Comparison of ENCODE assay signal across 8 mouse cellular contexts in genomic region chr10:93588796-93589195, GRCm38 (mm10). TPM values are rescaled to one million over a fixed set of nuclear protein-coding genes. Genes with fewer than 3 reads are reported as not detected.
A peak's percentile ranks its signal among the peaks of the same experiment; 100 is the strongest.
DNase-seq lines count a peak whose midpoint lies in the region; ATAC-seq and TF ChIP-seq lines count a peak whose summit lies in the region.

No protein-coding gene starts in this region.

- peaks cover 34% of the 10 kb centered on the region for H3K36me3 ChIP-seq in heart, embryonic 14.5 days (ENCODE audit: control insufficient read depth, insufficient read depth, low read length)
- peaks cover 38% of the 10 kb centered on the region for H3K36me3 ChIP-seq in G1E (replicated peaks)
- H3K36me3 ChIP-seq in forebrain, embryonic 13.5 days (ENCODE audit: poor library complexity, severe bottlenecking), result peaks cover 32% of the 10 kb centered on the region
- peaks cover 36% of the 10 kb centered on the region for H3K36me3 ChIP-seq in liver, embryonic 13.5 days

- peak overlapping the region; percentile 68 to 80 for H3K4me3 ChIP-seq in heart, embryonic 14.5 days (ENCODE audit: control insufficient read depth in 1 of 2, insufficient read depth in 1 of 2, low read depth in 1 of 2, low read length in 2 of 2)
- H3K4me3 ChIP-seq in G1E (ENCODE audit: low read depth, low read length), result peak overlapping the region; percentile 85
- peak overlapping the region; percentile 76 for H3K4me3 ChIP-seq in forebrain, embryonic 13.5 days
- H3K4me3 ChIP-seq in liver, embryonic 13.5 days (replicated peaks), result peak overlapping the region; percentile 85

- intact Hi-C loops in left cerebral cortex, postnatal 25 days (cut with DNase I), result no loop called here

- peak overlapping the region; percentile 28 to 64 for H3K27ac ChIP-seq in heart, embryonic 14.5 days (replicated peaks in 1 of 2; ENCODE audit: control insufficient read depth in 1 of 2, insufficient read depth in 1 of 2, low read depth in 2 of 2, low read length in 2 of 2)
- H3K27ac ChIP-seq in forebrain, embryonic 13.5 days, result peak overlapping the region; percentile 75
- peak overlapping the region; percentile 77 for H3K27ac ChIP-seq in liver, embryonic 13.5 days

- peak overlapping the region; percentile 93 for H3K4me2 ChIP-seq in heart, embryonic 14.5 days (ENCODE audit: low read length)
- peak overlapping the region; percentile 94 for H3K4me2 ChIP-seq in forebrain, embryonic 13.5 days
- H3K4me2 ChIP-seq in liver, embryonic 13.5 days, result peak overlapping the region; percentile 93

- no peaks in the 10 kb centered on the region for H3K27me3 ChIP-seq in heart, embryonic 14.5 days (ENCODE audit: control insufficient read depth, insufficient read depth, low read length)
- no peaks in the 10 kb centered on the region for H3K27me3 ChIP-seq in G1E (ENCODE audit: insufficient read depth, low read length)
- no peaks in the 10 kb centered on the region for H3K27me3 ChIP-seq in forebrain, embryonic 13.5 days
- H3K27me3 ChIP-seq in liver, embryonic 13.5 days, result no peaks in the 10 kb centered on the region

- no peak for TF ChIP-seq CTCF in G1E (IDR thresholded peaks at IDR 0.05; ENCODE audit: low read depth, low read length)

- H3K9ac ChIP-seq in heart, embryonic 14.5 days (ENCODE audit: low read length), result peak overlapping the region; percentile 86
- peak overlapping the region; percentile 89 for H3K9ac ChIP-seq in forebrain, embryonic 13.5 days
- peak overlapping the region; percentile 84 for H3K9ac ChIP-seq in liver, embryonic 13.5 days

- no peak for ATAC-seq in heart, embryonic 14.5 days (ENCODE audit: insufficient number of reproducible peaks, insufficient read depth, low FRiP score, low read depth)
- ATAC-seq in G1E (ENCODE audit: extremely low read depth, insufficient number of reproducible peaks, low FRiP score, poor library complexity, severe bottlenecking), result no peak
- peak; percentile 19 for ATAC-seq in forebrain, embryonic 13.5 days
- peak; percentile 43 for ATAC-seq in liver, embryonic 13.5 days (ENCODE audit: low read depth)

- DNase-seq in heart, adult 8-10 months (ENCODE audit: low spot score), result no peak
- DNase-seq in G1E (ENCODE audit: low spot score), result no peak
- DNase-seq in liver, embryonic 13.5 days, result no peak
- no peak for DNase-seq in left cerebral cortex, postnatal 25 days (ENCODE audit: low spot score in 2 of 2)
- no peak for DNase-seq in left cerebral cortex, adult 9 months (ENCODE audit: low spot score in 2 of 2)
- no peak for DNase-seq in thymus, postnatal 10 days (ENCODE audit: low spot score in 2 of 2)

- H3K4me1 ChIP-seq in heart, embryonic 14.5 days (ENCODE audit: control insufficient read depth in 2 of 2, insufficient read depth in 2 of 2, low read length in 2 of 2), result peaks cover 3 to 11% of the 10 kb centered on the region in 2 experiments
- peaks cover 22% of the 10 kb centered on the region for H3K4me1 ChIP-seq in G1E (ENCODE audit: insufficient read depth, low read depth, low read length)
- H3K4me1 ChIP-seq in forebrain, embryonic 13.5 days, result peaks cover 21% of the 10 kb centered on the region
- H3K4me1 ChIP-seq in liver, embryonic 13.5 days (replicated peaks), result peaks cover 31% of the 10 kb centered on the region

- H3K9me3 ChIP-seq in heart, embryonic 14.5 days (ENCODE audit: control insufficient read depth, low read length), result no peaks in the 10 kb centered on the region
- H3K9me3 ChIP-seq in G1E (replicated peaks), result no peaks in the 10 kb centered on the region
- H3K9me3 ChIP-seq in forebrain, embryonic 13.5 days (replicated peaks), result no peaks in the 10 kb centered on the region
- no peaks in the 10 kb centered on the region for H3K9me3 ChIP-seq in liver, embryonic 13.5 days (replicated peaks)

- WGBS in heart, embryonic 14.5 days, result 3% methylated on average over 11 of the region's 11 CpGs
- 3% methylated on average over 11 of the region's 11 CpGs for WGBS in forebrain, embryonic 13.5 days
- 2% methylated on average over 11 of the region's 11 CpGs for WGBS in liver, embryonic 13.5 days (ENCODE audit: insufficient replicate concordance)

RNA-seq across cellular contexts. Expression of gene Snrpf, which starts 0.7 kb away (rescaled TPM):
- 77.0 and 77.4 TPM in 2 replicates for polyA plus RNA-seq in heart, embryonic 14.5 days (2014; fragmentation: Nextera tagmentation; extraction: Ambion mirVana)
- 10 to 100 TPM in 2 of 4 experiments, 1 to 10 TPM in 2; 7.5 to 12.3 (median 10.9) TPM for total RNA-seq in heart, adult 8-10 months (2022)
- total RNA-seq in G1E (2014; fragmentation: Nextera tagmentation), result 53.5 and 54.7 TPM in 2 replicates
- total RNA-seq in G1E (2017), result 62.8 and 85.8 TPM in 2 replicates
- 138 and 149 TPM in 2 replicates for polyA plus RNA-seq in G1E (2012)
- 124 and 146 TPM in 2 replicates for polyA plus RNA-seq in forebrain, embryonic 13.5 days (2015; fragmentation: Nextera tagmentation; extraction: Ambion mirVana)
- polyA plus RNA-seq in liver, embryonic 13.5 days (2015; fragmentation: Nextera tagmentation; extraction: Ambion mirVana), result 95.6 and 101 TPM in 2 replicates
- 10 to 100 TPM; 12.2 to 13.5 TPM for total RNA-seq in left cerebral cortex, postnatal 25 days (2021)

RNA-seq across cellular contexts. Expression of gene Ccdc38, which starts 48.4 kb away (rescaled TPM):
- polyA plus RNA-seq in heart, embryonic 14.5 days (2014; fragmentation: Nextera tagmentation; extraction: Ambion mirVana), result 0.19 and 0.23 TPM in 2 replicates
- not detected for total RNA-seq in heart, adult 8-10 months (2022)
- total RNA-seq in G1E (2014; fragmentation: Nextera tagmentation) (not detected in 2 replicates), G1E (2017) (0.11 and 0.23 TPM in 2 replicates)
- not detected in 2 replicates for polyA plus RNA-seq in G1E (2012)
- 0.41 and 0.68 TPM in 2 replicates for polyA plus RNA-seq in forebrain, embryonic 13.5 days (2015; fragmentation: Nextera tagmentation; extraction: Ambion mirVana)
- 0.14 and 0.20 TPM in 2 replicates for polyA plus RNA-seq in liver, embryonic 13.5 days (2015; fragmentation: Nextera tagmentation; extraction: Ambion mirVana)
- not detected for total RNA-seq in left cerebral cortex, postnatal 25 days (2021)

RNA-seq across cellular contexts. Expression of gene Amdhd1, which starts 49.0 kb away (rescaled TPM):
- polyA plus RNA-seq in heart, embryonic 14.5 days (2014; fragmentation: Nextera tagmentation; extraction: Ambion mirVana), result 0.14 and 0.42 TPM in 2 replicates
- total RNA-seq in heart, adult 8-10 months (2022), result not detected
- total RNA-seq in G1E (2014; fragmentation: Nextera tagmentation) (not detected in 2 replicates), G1E (2017) (not detected in 2 replicates)
- not detected in 2 replicates for polyA plus RNA-seq in G1E (2012)
- 0.30 TPM in 1 of 2 replicates, not detected in the other for polyA plus RNA-seq in forebrain, embryonic 13.5 days (2015; fragmentation: Nextera tagmentation; extraction: Ambion mirVana)
- 8.3 and 9.7 TPM in 2 replicates for polyA plus RNA-seq in liver, embryonic 13.5 days (2015; fragmentation: Nextera tagmentation; extraction: Ambion mirVana)
- under 1 TPM; 0.76 to 0.82 TPM for total RNA-seq in left cerebral cortex, postnatal 25 days (2021)

RNA-seq across cellular contexts. Expression of gene Ntn4, which starts 51.7 kb away (rescaled TPM):
- polyA plus RNA-seq in heart, embryonic 14.5 days (2014; fragmentation: Nextera tagmentation; extraction: Ambion mirVana), result 3.1 and 3.2 TPM in 2 replicates
- 10 to 100 TPM; 11.0 to 15.5 (median 11.9) TPM for total RNA-seq in heart, adult 8-10 months (2022)
- 41.5 TPM in 1 of 2 replicates, not detected in the other for total RNA-seq in G1E (2014; fragmentation: Nextera tagmentation)
- total RNA-seq in G1E (2017), result 0.16 TPM in 1 of 2 replicates, not detected in the other
- polyA plus RNA-seq in G1E (2012), result not detected in 2 replicates
- polyA plus RNA-seq in forebrain, embryonic 13.5 days (2015; fragmentation: Nextera tagmentation; extraction: Ambion mirVana), result 2.1 and 2.7 TPM in 2 replicates
- polyA plus RNA-seq in liver, embryonic 13.5 days (2015; fragmentation: Nextera tagmentation; extraction: Ambion mirVana), result 0.13 and 0.20 TPM in 2 replicates
- 1 to 10 TPM; 9.0 to 9.9 TPM for total RNA-seq in left cerebral cortex, postnatal 25 days (2021)

Comparison
In these comparisons a context has a peak if more than half of its experiments do, and no peak if none do; other contexts are left out.
1. ATAC-seq: peak in forebrain, embryonic 13.5 days (single experiment) and liver, embryonic 13.5 days (single experiment); none in heart, embryonic 14.5 days (single experiment) and G1E (single experiment).
2. Peak in every context shown above with its lines, with median percentiles within 50 percentile points of each other: H3K27ac ChIP-seq, H3K4me2 ChIP-seq, H3K4me3 ChIP-seq and H3K9ac ChIP-seq.